Mouse (Mus musculus): ENCODE measurements around the gene Tmem121. TPM values are rescaled to one million over a fixed set of nuclear protein-coding genes. Genes with fewer than 3 reads are reported as not detected.

The Tmem121 gene
- total RNA-seq, 1 experiment: 12.5 TPM

DNA sequence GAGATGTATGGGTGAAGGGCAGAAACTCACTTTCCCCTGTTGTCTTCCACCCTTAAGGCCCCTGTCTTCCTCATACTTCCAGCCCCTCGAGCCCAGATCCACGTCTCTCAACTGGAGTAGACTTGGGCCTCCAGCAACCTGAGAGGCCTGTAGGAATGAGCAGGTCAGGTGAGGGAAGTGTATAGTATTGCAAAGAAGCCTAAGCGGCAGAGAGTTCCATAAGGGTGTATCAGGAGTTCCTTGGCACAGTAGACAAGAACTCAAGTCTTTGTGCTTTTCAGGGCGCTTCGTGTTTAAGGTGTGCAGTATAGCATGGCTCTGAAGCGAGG is 31.0 kb upstream of the Tmem121 start:
- no peak overlapping the region; the same call in 1 of the 2 replicates for H3K27ac ChIP-seq (ENCODE audit: insufficient read depth, low read depth, low read length, poor library complexity, severe bottlenecking)
- H3K9ac ChIP-seq (ENCODE audit: insufficient read depth, low read depth, low read length, poor library complexity, severe bottlenecking): peak overlapping the region; percentile 23; the same call in 1 of the 2 replicates
- TF ChIP-seq ZNF384 (IDR thresholded peaks at IDR 0.05; ENCODE audit: low read depth, low read length) (no peak), CHD2 (IDR thresholded peaks at IDR 0.05; ENCODE audit: low read depth, low read length) (no peak), HCFC1 (IDR thresholded peaks at IDR 0.05; ENCODE audit: borderline replicate concordance, insufficient read depth, low read length) (no peak), ZC3H11A (IDR thresholded peaks at IDR 0.05; ENCODE audit: borderline replicate concordance, low read depth, low read length) (no peak), MAFK (IDR thresholded peaks at IDR 0.05; ENCODE audit: insufficient read depth, low read depth, low read length) (no peak)
- H3K4me3 ChIP-seq (ENCODE audit: insufficient read depth in 1 of 2, low read depth in 1 of 2, low read length in 2 of 2, poor library complexity in 1 of 2, severe bottlenecking in 1 of 2): peak overlapping the region; percentile 40 to 58; a peak in 2 of 4 replicates
- in situ Hi-C loops (cut with MboI; ENCODE audit: low sequenced_read_pairs in 2 of 2, unreplicated experiment in 2 of 2): no loop called here
- DNase-seq (ENCODE audit: low read depth, low spot score): no peak
- no peaks in the 10 kb centered on the region for H3K9me3 ChIP-seq (ENCODE audit: control insufficient read depth, insufficient read depth, low read depth, low read length)
- H3K36me3 ChIP-seq (ENCODE audit: control insufficient read depth, insufficient read depth, low read length, poor library complexity, severe bottlenecking): peaks cover 12% of the 10 kb centered on the region; the same call in 1 of the 2 replicates
- peaks cover 0 to 29% of the 10 kb centered on the region in 2 experiments; a peak in 3 of 4 replicates for H3K4me1 ChIP-seq (ENCODE audit: control insufficient read depth in 2 of 2, insufficient read depth in 2 of 2, low read length in 2 of 2, poor library complexity in 1 of 2)

DNA sequence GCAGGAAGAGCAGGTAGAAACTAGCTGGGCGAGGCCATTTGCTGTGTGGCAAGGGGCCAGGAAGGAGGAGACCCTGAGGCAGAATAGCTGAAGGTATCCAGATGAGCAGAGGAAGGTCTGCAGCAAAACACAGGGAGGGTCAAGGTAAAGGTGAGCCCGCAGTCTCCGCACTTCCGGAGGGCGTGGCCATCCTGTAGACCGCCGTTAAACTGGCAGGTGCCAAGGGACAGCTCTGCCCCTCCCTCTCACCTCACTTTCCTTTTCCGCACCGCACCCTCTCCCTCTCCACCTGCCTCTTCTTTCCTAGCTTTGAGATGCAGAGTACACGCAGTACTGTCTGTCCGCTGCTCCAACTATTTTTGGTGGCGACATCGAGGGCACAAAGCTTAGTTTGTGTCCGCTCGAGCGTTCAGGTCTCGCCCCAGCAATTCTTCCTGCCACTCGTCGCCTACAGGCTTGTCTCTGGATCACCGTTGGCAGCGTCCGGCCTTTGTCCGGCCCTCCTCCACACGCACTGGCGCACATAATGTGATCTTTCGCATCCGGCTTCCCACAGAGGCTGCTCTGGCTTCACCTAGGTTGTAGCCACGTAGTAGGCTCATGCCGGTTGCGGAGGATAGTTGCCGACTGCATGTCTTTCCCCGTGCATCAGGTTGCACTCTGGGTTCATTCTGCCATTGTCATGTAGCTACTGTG is 30.5 kb upstream of the Tmem121 start:
- H3K9me3 ChIP-seq (ENCODE audit: control insufficient read depth, insufficient read depth, low read depth, low read length): no peaks in the 10 kb centered on the region
- H3K4me3 ChIP-seq (ENCODE audit: insufficient read depth in 1 of 2, low read depth in 1 of 2, low read length in 2 of 2, poor library complexity in 1 of 2, severe bottlenecking in 1 of 2): peak overlapping the region; percentile 40 to 58
- no peak for DNase-seq (ENCODE audit: low read depth, low spot score)
- H3K4me1 ChIP-seq (ENCODE audit: control insufficient read depth in 2 of 2, insufficient read depth in 2 of 2, low read length in 2 of 2, poor library complexity in 1 of 2): peaks cover 0 to 26% of the 10 kb centered on the region in 2 experiments; a peak in 3 of 4 replicates
- H3K36me3 ChIP-seq (ENCODE audit: control insufficient read depth, insufficient read depth, low read length, poor library complexity, severe bottlenecking): peaks cover 12% of the 10 kb centered on the region; the same call in 1 of the 2 replicates
- peak overlapping the region; percentile 60 for H3K9ac ChIP-seq (ENCODE audit: insufficient read depth, low read depth, low read length, poor library complexity, severe bottlenecking)
- TF ChIP-seq HCFC1 (IDR thresholded peaks at IDR 0.05; ENCODE audit: borderline replicate concordance, insufficient read depth, low read length) (no peak), MAFK (IDR thresholded peaks at IDR 0.05; ENCODE audit: insufficient read depth, low read depth, low read length) (no peak), ZNF384 (IDR thresholded peaks at IDR 0.05; ENCODE audit: low read depth, low read length) (no peak), ZC3H11A (IDR thresholded peaks at IDR 0.05; ENCODE audit: borderline replicate concordance, low read depth, low read length) (no peak), CHD2 (IDR thresholded peaks at IDR 0.05; ENCODE audit: low read depth, low read length) (no peak)
- in situ Hi-C loops (cut with MboI; ENCODE audit: low sequenced_read_pairs in 2 of 2, unreplicated experiment in 2 of 2): no loop called here
- H3K27ac ChIP-seq (ENCODE audit: insufficient read depth, low read depth, low read length, poor library complexity, severe bottlenecking): peak overlapping the region; percentile 74

DNA sequence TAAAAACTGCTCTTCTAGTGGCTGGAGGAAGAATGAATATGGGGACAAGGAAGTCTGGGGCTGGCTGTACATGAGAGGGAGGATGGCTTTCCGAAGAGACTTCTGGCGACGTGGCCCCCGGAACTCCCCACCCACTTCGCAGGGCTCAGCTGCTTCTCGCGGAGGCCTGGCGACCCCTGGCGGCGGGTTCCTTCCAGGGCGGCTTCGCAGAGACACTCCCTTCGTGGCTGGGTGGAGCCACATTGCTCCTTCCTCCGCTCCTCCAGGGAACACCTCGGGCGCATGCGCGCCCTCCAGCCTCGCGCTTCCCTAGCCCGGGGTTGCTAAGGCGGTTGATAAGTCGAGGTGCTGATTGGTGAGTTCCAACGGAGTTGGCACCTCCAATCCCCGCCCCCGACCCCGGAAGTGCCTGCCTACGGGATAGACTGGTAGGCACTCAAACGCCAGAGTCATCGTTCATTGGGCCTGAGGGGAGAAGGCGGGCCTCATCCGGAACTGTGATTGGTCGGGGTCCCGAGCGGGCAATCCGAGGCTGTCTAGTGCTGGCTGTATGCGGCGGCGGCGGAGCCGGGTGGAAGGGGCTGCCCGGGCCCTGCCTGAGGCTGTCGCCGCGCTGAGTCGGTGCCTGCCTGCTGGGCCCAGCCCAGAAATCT is 29.7 kb upstream of the Tmem121 start, which contains the start of gene Tedc1:
Gene Tedc1 (plus strand): TSS at position 535 of the 653 bp plus-strand sequence.
- Histone ChIP-seq H3K36me3 (ENCODE audit: control insufficient read depth, insufficient read depth, low read length, poor library complexity, severe bottlenecking) (peaks cover 12% of the 10 kb centered on the region; the same call in 1 of the 2 replicates), H3K27ac (ENCODE audit: insufficient read depth, low read depth, low read length, poor library complexity, severe bottlenecking) (peak within 1 kb of the TSS; percentile 92), H3K4me1 (ENCODE audit: control insufficient read depth in 2 of 2, insufficient read depth in 2 of 2, low read length in 2 of 2, poor library complexity in 1 of 2) (peaks cover 0 to 24% of the 10 kb centered on the region in 2 experiments; a peak in 3 of 4 replicates), H3K9me3 (ENCODE audit: control insufficient read depth, insufficient read depth, low read depth, low read length) (no peaks in the 10 kb centered on the region), H3K9ac (ENCODE audit: insufficient read depth, low read depth, low read length, poor library complexity, severe bottlenecking) (peak within 1 kb of the TSS; percentile 84), H3K4me3 (ENCODE audit: insufficient read depth in 1 of 2, low read depth in 1 of 2, low read length in 2 of 2, poor library complexity in 1 of 2, severe bottlenecking in 1 of 2) (peak within 1 kb of the TSS; percentile 64 to 77)
- peak; percentile 98 for DNase-seq (ENCODE audit: low read depth, low spot score)
- peak; percentile 87 for TF ChIP-seq CHD2 (IDR thresholded peaks at IDR 0.05; ENCODE audit: low read depth, low read length)
- TF ChIP-seq ZNF384 (IDR thresholded peaks at IDR 0.05; ENCODE audit: low read depth, low read length): no peak
- TF ChIP-seq ZC3H11A (IDR thresholded peaks at IDR 0.05; ENCODE audit: borderline replicate concordance, low read depth, low read length): peak; percentile 58; the same call in 1 of the 2 replicates
- TF ChIP-seq HCFC1 (IDR thresholded peaks at IDR 0.05; ENCODE audit: borderline replicate concordance, insufficient read depth, low read length): peak; percentile 66; the same call in 1 of the 2 replicates
- TF ChIP-seq MAFK (IDR thresholded peaks at IDR 0.05; ENCODE audit: insufficient read depth, low read depth, low read length): no peak
- in situ Hi-C loops (cut with MboI; ENCODE audit: low sequenced_read_pairs in 2 of 2, unreplicated experiment in 2 of 2): no loop called here

DNA sequence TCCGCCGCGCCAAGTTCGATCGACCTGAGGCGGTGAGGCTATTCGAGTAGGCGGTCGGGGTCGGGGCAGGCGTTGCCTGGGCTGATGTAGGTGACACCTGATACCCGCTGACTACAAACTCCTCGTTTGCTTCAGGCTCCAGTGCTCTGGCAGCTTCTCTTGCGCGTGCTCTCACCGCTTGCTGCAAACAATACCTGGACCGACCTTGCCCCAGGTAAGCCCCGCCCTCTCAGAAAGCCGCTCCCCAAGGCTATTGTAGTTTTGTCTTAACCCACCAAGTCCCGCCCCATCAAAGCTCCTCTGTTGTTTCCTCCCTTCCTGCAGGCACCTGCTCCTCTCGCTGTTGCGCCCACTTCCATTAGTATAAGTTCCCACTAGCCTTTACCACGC is 29.2 kb upstream of the Tmem121 start:
- peak overlapping the region; percentile 84 for H3K9ac ChIP-seq (ENCODE audit: insufficient read depth, low read depth, low read length, poor library complexity, severe bottlenecking)
- H3K36me3 ChIP-seq (ENCODE audit: control insufficient read depth, insufficient read depth, low read length, poor library complexity, severe bottlenecking): peaks cover 12% of the 10 kb centered on the region; the same call in 1 of the 2 replicates
- H3K27ac ChIP-seq (ENCODE audit: insufficient read depth, low read depth, low read length, poor library complexity, severe bottlenecking): peak overlapping the region; percentile 92
- H3K9me3 ChIP-seq (ENCODE audit: control insufficient read depth, insufficient read depth, low read depth, low read length): no peaks in the 10 kb centered on the region
- in situ Hi-C loops (cut with MboI; ENCODE audit: low sequenced_read_pairs in 2 of 2, unreplicated experiment in 2 of 2): no loop called here
- H3K4me3 ChIP-seq (ENCODE audit: insufficient read depth in 1 of 2, low read depth in 1 of 2, low read length in 2 of 2, poor library complexity in 1 of 2, severe bottlenecking in 1 of 2): peak overlapping the region; percentile 64 to 77
- peaks cover 0 to 19% of the 10 kb centered on the region in 2 experiments; a peak in 2 of 4 replicates for H3K4me1 ChIP-seq (ENCODE audit: control insufficient read depth in 2 of 2, insufficient read depth in 2 of 2, low read length in 2 of 2, poor library complexity in 1 of 2)
- no peak for TF ChIP-seq ZC3H11A (IDR thresholded peaks at IDR 0.05; ENCODE audit: borderline replicate concordance, low read depth, low read length)
- no peak for TF ChIP-seq CHD2 (IDR thresholded peaks at IDR 0.05; ENCODE audit: low read depth, low read length)
- no peak for TF ChIP-seq ZNF384 (IDR thresholded peaks at IDR 0.05; ENCODE audit: low read depth, low read length)
- no peak for TF ChIP-seq MAFK (IDR thresholded peaks at IDR 0.05; ENCODE audit: insufficient read depth, low read depth, low read length)
- 0 out of 2 replicates have a peak, but pooled peaks have one; percentile 27 for TF ChIP-seq HCFC1 (IDR thresholded peaks at IDR 0.05; ENCODE audit: borderline replicate concordance, insufficient read depth, low read length)
- peak; percentile 81 for DNase-seq (ENCODE audit: low read depth, low spot score)
